Mouse (Mus musculus) MEL (cell line): ENCODE results near the gene Ap2a1. TPM values are rescaled to one million over a fixed set of nuclear protein-coding genes. Genes with fewer than 3 reads are reported as not detected.

ENCODE experiments used
- CHD1 ChIP-seq: IDR thresholded peaks from 2 replicates; pipeline ENCODE4 v1.6.1; 2012; ENCODE audit warnings: low read depth, mild to moderate bottlenecking, inconsistent platforms, low read length, improper control_type of control experiment
- CHD2 ChIP-seq: IDR thresholded peaks from 2 replicates; pipeline ENCODE4 v1.6.1; 2011; ENCODE audit warnings: low read length, improper control_type of control experiment
- CTCF ChIP-seq, 3 experiments: IDR thresholded peaks in 2 of 3; conservative IDR thresholded peaks in 1 of 3; 2 replicates each; pipeline ENCODE4 v1.5.1; 2011 to 2012; ENCODE audit warnings: low read length in 3 of 3, low read depth in 2 of 3, mild to moderate bottlenecking in 2 of 3, improper control_type of control experiment in 1 of 3, inconsistent platforms in 1 of 3, mixed read lengths in 1 of 3, moderate library complexity in 1 of 3; ENCODE audit not compliant: control insufficient read depth in 1 of 3, insufficient read depth in 1 of 3, poor library complexity in 1 of 3, severe bottlenecking in 1 of 3
- E2F4 ChIP-seq: IDR thresholded peaks from 2 replicates; pipeline ENCODE4 v1.6.1; 2011; ENCODE audit warnings: low read depth, low read length, improper control_type of control experiment, borderline replicate concordance
- ELF1 ChIP-seq: IDR thresholded peaks from 2 replicates; pipeline ENCODE4 v1.6.1; 2014; ENCODE audit warnings: low read depth, mild to moderate bottlenecking, inconsistent platforms, low read length, improper control_type of control experiment, moderate library complexity
- EP300 ChIP-seq, 2 experiments: IDR thresholded peaks; 2 replicates each; pipeline ENCODE4 v1.6.1; 2011; ENCODE audit warnings: improper control_type of control experiment in 2 of 2, low read length in 2 of 2, low read depth in 1 of 2, mild to moderate bottlenecking in 1 of 2
- ETS1 ChIP-seq: IDR thresholded peaks from 2 replicates; pipeline ENCODE4 v1.6.1; 2012; ENCODE audit warnings: low read depth, mild to moderate bottlenecking, inconsistent platforms, low read length, improper control_type of control experiment, moderate library complexity
- GABPA ChIP-seq: IDR thresholded peaks from 2 replicates; pipeline ENCODE4 v1.6.1; 2012; ENCODE audit warnings: low read depth, mild to moderate bottlenecking, inconsistent platforms, low read length, improper control_type of control experiment, moderate library complexity
- GATA1 ChIP-seq: IDR thresholded peaks from 2 replicates; pipeline ENCODE4 v1.6.1; 2011; ENCODE audit warnings: low read depth, low read length, improper control_type of control experiment
- HCFC1 ChIP-seq: IDR thresholded peaks from 2 replicates; pipeline ENCODE4 v1.6.1; 2012; ENCODE audit warnings: low read depth, mild to moderate bottlenecking, inconsistent platforms, low read length, improper control_type of control experiment, moderate library complexity
- MAFK ChIP-seq: IDR thresholded peaks from 2 replicates; pipeline ENCODE4 v1.6.1; 2011; ENCODE audit warnings: low read depth, mild to moderate bottlenecking, low read length, improper control_type of control experiment, borderline replicate concordance
- MAZ ChIP-seq: IDR thresholded peaks from 2 replicates; pipeline ENCODE4 v1.6.1; 2012; ENCODE audit warnings: low read depth, mild to moderate bottlenecking, inconsistent platforms, low read length, improper control_type of control experiment
- MEF2A ChIP-seq: IDR thresholded peaks from 2 replicates; pipeline ENCODE4 v1.6.1; 2014; ENCODE audit warnings: low read depth, mild to moderate bottlenecking, inconsistent platforms, low read length, improper control_type of control experiment; ENCODE audit not compliant: poor library complexity, insufficient replicate concordance, severe bottlenecking; ENCODE audit errors: extremely low read depth
- NELFE ChIP-seq: IDR thresholded peaks from 2 replicates; pipeline ENCODE4 v1.6.1; 2011; ENCODE audit warnings: low read depth, low read length, improper control_type of control experiment
- POLR2AphosphoS2 ChIP-seq: IDR thresholded peaks from 2 replicates; pipeline ENCODE4 v1.6.1; 2011; ENCODE audit warnings: low read length, improper control_type of control experiment
- POLR2AphosphoS5 ChIP-seq: IDR thresholded peaks from 2 replicates; pipeline ENCODE4 v1.6.1; 2012; ENCODE audit warnings: low read depth, borderline replicate concordance, mild to moderate bottlenecking, inconsistent platforms, low read length, moderate library complexity, mixed read lengths
- RAD21 ChIP-seq: IDR thresholded peaks from 2 replicates; pipeline ENCODE4 v1.6.1; 2011; ENCODE audit warnings: mild to moderate bottlenecking, low read depth, low read length, improper control_type of control experiment
- SIN3A ChIP-seq: IDR thresholded peaks from 2 replicates; pipeline ENCODE4 v1.6.1; 2012; ENCODE audit warnings: low read length, improper control_type of control experiment, inconsistent platforms
- TAL1 ChIP-seq: IDR thresholded peaks from 2 replicates; pipeline ENCODE4 v1.6.1; 2012; ENCODE audit warnings: mild to moderate bottlenecking, inconsistent platforms, low read length, moderate library complexity, mixed read lengths
- TBP ChIP-seq: IDR thresholded peaks from 2 replicates; pipeline ENCODE4 v1.8.0; 2011; ENCODE audit warnings: low read depth, low read length, improper control_type of control experiment
- USF1 ChIP-seq: IDR thresholded peaks from 2 replicates; pipeline ENCODE4 v1.6.1; 2014; ENCODE audit warnings: low read depth, mild to moderate bottlenecking, inconsistent platforms, low read length, improper control_type of control experiment, moderate library complexity
- ZC3H11A ChIP-seq: IDR thresholded peaks from 2 replicates; pipeline ENCODE4 v1.6.1; 2012; ENCODE audit warnings: low read depth, mild to moderate bottlenecking, inconsistent platforms, low read length, improper control_type of control experiment
- ZNF384 ChIP-seq: IDR thresholded peaks from 2 replicates; pipeline ENCODE4 v1.6.1; 2012; ENCODE audit warnings: low read depth, mild to moderate bottlenecking, inconsistent platforms, low read length, improper control_type of control experiment
- polyA plus RNA-seq, 2 experiments: library from polyadenylated mRNA; stranded (reverse) in 1 of 2; unstranded in 1 of 2; fragments of >175 nt in 1 of 2; fragments of >200 nt in 1 of 2; gene quantifications; 2 replicates each; pipeline versions ENCODE4 v1.2.1 to v1.2.4; 2012; ENCODE audit warnings: low replicate concordance in 2 of 2, low read depth in 1 of 2; ENCODE audit not compliant: insufficient read length in 2 of 2, insufficient read depth in 1 of 2, missing spikeins in 1 of 2
- total RNA-seq: library from RNA; depleted of rRNA; stranded (reverse); fragments of 300-350 nt; gene quantifications from 2 replicates; pipeline ENCODE4 v1.2.3, GENCODE M21; 2012

Ap2a1 gene
- total and polyA plus RNA-seq, 3 experiments: 54.0 to 107 (median 73.1) TPM

DNA sequence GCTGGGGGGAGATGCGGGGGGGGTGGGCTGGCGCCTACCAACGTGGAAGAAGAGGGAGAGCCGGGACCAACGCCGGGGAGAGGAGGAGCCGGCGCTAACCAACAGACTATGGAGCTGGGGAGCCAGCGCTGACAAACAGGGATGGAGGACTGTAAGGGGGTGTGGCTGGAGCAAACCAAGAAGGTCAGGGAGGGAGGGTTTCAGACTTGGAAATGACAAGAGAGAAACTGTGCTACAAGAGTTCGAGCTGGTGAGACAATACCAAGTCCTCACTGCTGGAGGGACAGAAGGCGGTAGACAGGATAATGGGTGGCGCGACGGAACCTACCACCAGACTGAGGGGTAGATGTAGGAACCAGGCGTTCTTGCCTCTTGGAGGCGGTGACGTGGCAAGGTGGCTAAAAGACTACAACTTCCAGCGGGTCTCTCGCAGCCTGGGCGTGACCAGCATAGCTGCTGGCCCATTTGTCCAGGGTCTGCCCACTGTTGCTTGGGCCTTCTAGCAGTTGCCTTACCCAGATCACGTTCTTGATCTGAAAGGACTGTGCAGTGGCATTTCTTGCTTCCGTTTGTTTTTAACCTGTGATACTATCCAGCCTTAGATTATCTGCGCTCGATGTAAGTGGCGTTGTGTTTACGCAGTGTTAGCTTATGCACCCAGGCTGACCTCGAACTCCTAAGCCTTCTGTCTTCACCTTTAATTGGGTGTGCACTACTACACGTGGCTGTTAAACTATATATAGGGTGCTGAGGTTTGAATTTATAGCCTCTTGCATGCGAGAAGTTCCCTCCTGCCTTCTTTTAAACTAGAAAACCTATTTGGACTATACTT, 59.4 kb downstream of the Ap2a1 start, which contains the start of gene Ptov1 (continued):
- no peak; the same call in 1 of the 2 replicates for TF ChIP-seq POLR2AphosphoS2
- no peak for TF ChIP-seq ZNF384
- TF ChIP-seq TAL1: no peak
- TF ChIP-seq CTCF (IDR thresholded peaks at IDR 0.05 in 2 of 3, conservative IDR thresholded peaks at IDR 0.05 in 1 of 3; ENCODE audit: control insufficient read depth in 1 of 3, insufficient read depth in 1 of 3, low read depth in 2 of 3, low read length in 3 of 3, poor library complexity in 1 of 3, severe bottlenecking in 1 of 3): 0 out of 6 replicates have a peak, but pooled peaks of 1 of the 3 experiments have one; percentile 5
- TF ChIP-seq EP300 (IDR thresholded peaks at IDR 0.05; ENCODE audit: low read depth in 1 of 2, low read length in 2 of 2): no peak
- TF ChIP-seq ELF1: peak; percentile 37; the same call in 1 of the 2 replicates
- TF ChIP-seq CHD2: no peak
- TF ChIP-seq ZC3H11A: no peak
- 0 out of 2 replicates have a peak, but pooled peaks have one; percentile 60 for TF ChIP-seq TBP
- TF ChIP-seq MAFK: no peak
- TF ChIP-seq SIN3A: peak; percentile 92
- TF ChIP-seq MAZ: peak; percentile 98
- no peak for TF ChIP-seq RAD21
- no peak for TF ChIP-seq POLR2AphosphoS5
- peak; percentile 99 for TF ChIP-seq CHD1
- peak; percentile 51; the same call in 1 of the 2 replicates for TF ChIP-seq E2F4
- TF ChIP-seq HCFC1: peak; percentile 90
- peak; percentile 62; the same call in 1 of the 2 replicates for TF ChIP-seq NELFE
- no peak for TF ChIP-seq GABPA
- TF ChIP-seq GATA1: no peak
- TF ChIP-seq USF1: no peak; the same call in 1 of the 2 replicates
- peak; percentile 31 for TF ChIP-seq ETS1
- peak; percentile 36; the same call in 1 of the 2 replicates for TF ChIP-seq MEF2A
